Mouse (Mus musculus) WW6 (cell line): ENCODE data around the gene Mrgpre.
A peak's percentile ranks its signal among the peaks of the same experiment; 100 is the strongest.

Experiments
- DNase-seq: peaks from one replicate; pipeline ENCODE4 v3.0.0-alpha.2; 2013; ENCODE audit warnings: low read depth, low spot score

Gene Mrgpre

DNA sequence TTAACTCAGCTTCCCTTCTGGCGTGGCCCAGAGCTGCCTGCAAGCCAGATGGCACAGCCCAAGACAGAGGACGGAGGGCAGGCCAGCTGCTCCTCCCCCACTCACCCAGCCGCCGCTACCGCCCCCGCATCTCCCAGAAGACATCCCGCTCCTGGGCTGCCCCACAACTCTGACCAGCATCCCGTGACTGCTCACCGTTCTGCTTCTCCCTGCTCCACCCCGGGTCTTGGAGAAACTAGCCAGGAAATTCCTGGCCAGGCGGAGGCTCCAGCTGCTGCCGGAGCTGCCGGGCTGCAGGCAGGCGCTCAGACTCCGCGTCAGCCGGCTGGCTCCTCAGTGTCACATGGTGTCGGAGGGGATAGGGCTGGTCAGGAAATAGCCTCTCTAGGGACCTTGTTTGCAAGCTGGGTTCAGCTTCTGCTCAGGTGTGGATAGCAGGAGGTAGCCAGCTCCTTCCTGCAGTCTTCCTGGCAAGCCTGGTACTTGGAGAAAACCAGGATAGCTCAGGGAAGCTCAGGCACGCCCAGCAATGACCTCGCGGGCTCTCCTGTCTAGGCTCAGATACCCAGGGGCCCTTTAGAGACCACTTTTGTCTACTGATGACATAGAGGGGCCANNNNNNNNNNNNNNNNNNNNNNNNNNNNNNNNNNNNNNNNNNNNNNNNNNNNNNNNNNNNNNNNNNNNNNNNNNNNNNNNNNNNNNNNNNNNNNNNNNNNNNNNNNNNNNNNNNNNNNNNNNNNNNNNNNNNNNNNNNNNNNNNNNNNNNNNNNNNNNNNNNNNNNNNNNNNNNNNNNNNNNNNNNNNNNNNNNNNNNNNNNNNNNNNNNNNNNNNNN is at the start of gene Mrgpre:
Gene Mrgpre, minus strand, starts transcription at position 505 of the 834 bp plus-strand sequence.
- no peak for DNase-seq

DNA sequence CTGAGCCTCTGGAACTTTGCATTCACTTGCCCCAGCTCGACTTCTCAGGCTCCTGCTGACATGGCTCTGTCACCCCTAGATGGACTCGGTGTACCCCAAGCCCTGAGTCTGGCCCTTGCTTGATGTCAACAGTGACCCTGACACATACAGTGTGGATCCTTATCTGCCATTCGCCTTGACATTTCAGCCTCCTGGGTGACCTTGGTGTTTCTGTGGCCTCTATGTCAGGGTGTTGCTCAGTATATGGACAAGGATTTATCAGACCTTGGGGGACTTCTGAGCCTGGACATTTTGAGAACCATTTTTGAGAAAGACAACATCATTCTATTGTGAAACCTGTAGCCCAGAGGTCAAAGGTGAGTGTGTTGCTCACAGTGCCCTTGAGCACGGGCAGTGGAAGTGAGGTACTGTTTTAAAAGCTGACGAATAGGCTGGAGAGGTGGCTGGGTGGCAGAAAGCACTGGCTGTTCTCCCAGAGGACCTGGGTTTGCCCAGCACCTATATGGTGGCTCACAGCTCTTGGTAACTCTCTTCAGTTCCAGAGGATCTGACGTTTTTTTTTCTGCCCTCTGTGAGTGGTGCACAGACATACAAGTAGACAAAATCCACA is 49.4 kb upstream of the Mrgpre start:
- no peak for DNase-seq

DNA sequence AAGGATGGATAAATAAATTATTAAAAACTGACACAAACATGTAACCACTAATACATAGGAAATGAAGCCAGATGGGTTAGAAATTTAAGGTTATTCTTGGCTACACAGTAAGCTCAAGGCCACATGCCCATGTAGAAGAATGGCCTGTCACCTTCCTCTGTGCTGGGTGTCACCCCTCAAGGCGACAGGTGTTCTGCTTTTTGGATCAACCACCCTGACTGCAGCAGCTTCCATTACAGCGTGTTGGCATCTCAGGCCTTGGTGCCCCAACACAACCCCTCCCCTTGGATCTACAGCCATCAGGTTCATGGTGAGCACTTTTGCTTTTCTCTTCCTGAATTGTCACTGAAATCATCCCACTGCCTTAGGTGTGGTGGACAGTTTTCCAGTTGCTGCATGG is 48.3 kb upstream of the Mrgpre start:
- no peak for DNase-seq

DNA sequence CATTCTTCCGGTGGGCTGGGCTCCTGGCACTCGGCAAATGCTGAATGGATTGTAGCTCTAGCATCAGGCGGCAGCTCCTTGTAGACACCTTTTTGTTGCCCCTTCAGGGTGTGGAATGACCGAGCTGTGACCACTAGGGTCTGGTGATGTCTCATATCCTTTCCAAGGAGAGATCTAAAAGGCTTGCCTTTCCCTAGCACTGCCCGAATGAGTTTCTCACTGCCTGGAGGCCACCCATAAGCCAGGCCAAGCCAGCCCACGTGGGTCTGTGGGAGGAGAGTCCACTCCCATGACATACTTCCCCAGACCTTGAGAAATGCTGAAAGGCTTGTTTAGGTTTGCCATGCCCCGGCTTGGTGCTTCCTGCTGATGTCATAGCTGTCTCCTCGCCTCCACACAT is 47.9 kb upstream of the Mrgpre start:
- DNase-seq = no peak

DNA sequence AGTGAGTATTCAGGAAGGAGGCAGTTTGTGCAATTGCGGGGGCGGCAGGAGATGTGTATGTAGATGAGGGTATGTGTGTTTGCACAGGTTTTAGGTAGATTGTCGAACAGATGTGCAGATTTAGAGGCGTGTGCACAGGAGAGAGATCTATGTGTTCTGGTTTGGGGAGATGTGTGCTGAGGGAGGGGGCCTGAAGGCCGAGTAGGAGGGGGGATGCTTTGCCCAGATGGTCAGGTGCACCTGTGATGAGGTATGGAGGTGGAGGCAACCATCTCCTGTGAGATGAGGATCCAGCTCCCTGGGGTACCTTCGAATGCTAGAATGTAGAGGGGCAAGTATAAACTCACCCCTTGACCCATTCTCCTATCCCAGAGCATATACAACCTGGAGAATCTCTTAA is 46.1 kb upstream of the Mrgpre start:
- DNase-seq = no peak

DNA sequence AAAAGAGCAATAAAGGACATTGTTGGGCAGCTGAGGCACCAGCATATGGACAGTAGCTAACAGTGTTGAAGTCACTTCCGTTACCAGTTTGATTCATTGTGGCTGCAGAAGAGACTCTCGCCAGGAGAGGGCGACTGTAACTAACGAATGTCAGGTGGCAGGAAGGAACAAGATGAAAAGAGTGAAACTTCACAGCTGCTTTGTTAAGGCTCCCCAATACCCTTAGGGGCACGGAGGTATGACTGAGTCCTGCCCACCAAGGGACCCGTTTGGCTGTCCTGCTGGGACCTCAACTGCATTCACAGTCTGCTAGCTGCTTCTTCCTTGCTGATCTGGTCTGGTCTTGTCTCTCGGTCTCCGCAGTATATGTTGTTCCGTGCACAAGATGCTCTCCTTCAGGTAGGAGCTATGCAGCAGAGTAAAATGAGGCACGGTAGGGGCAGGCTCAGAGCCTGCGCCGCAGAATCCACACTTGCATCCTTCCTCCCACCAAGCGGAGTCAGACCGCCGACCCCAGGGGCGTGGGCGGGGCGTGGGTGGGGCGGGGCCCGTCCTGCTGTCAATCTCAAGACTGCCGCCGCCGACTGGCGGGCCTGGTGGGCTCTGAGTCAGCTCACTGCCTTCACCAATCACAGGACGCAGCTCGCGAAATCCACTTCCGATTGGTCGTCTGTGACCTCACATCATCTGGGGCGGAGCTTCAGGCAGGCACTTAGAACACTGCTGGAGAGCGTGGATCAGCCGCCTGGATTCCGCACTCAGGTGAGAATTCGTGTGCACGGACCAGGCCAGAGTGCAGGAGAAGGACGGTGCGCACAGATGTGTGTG is 45.4 kb upstream of the Mrgpre start:
- DNase-seq = peak; percentile 93

DNA sequence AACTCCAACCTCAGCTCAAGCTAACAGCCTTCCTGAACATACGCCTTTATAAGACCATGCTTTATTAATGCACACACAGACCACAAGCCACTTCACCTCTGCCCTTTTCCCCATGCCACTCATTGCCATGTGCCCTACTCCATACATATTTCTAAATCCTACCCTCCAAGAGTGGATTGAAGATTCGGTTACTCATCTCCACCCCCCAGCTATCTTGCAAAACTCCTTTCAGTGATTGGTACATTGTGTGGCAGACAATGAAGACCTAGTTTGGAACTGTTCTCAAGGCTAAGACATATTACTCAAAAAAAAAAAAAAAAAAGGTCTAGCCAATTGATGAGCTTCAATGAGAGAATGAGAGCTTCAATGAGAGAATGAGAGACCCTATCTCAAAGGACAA is 42.7 kb upstream of the Mrgpre start:
- DNase-seq = no peak

DNA sequence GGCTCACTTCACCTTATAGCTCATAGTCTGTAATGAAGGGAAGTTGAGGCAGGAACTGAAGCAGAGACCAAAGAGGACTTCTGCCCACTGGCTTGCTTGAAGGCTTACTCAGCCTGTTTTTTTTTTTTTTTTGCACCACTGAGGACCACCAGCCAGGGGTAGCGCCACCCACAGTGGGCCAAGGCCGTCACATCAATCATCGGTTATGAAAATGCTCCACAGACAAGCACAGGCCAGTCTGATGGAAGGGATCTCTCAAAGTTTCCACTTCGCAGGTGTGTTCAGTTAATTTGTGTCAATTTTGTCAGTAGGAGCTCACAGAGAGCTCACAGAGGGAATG is 38.9 kb upstream of the Mrgpre start:
- DNase-seq = no peak

DNA sequence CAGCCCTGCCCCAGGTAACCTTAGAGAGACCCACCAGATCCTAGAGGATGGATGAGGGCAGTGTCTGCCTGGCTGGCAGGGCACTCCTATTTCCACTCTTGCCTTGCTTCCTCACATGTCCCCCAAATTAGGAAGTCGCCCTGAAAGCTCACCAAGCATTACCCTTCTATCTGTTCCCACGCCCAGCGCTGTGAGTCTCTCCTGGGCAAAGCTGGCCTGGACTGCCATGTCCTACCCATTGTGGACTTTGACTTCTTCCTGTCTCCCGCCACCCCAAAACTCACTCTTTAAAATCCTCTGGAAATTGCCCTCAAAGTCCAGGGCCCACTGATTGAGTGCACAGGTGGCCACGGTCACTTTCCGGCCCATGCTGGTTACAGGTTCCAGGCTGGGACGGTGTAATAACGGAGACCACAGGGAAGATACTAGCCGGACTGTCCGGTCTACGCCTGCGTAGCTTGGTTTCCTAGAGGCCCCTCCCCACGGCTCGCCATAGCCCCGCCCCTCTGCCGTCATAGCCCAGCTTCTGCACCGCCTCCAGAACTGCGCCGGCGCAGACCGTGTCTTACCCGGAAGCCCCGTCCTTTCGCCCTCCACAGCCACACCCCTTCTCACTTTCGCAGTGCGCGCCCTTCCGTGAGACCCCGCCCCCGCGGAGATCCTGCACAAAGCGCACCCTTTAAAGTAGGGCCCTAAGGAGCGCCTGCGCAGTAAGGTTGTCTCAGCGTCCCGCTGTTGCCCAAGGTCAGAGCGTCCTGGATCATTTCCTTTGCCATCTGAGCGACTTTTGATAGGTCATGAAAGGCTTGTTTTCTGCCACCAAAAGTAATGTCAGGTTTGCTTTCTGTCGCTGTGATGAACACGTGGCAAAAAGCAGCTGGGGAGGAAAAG is 38.3 kb upstream of the Mrgpre start, which contains the start of the genes Nadsyn1 and Dhcr7:
Gene Nadsyn1, minus strand, starts transcription at position 475 of the 891 bp plus-strand sequence.
Gene Dhcr7, plus strand, starts transcription at position 771 of the 891 bp plus-strand sequence.
- peak; percentile 96 for DNase-seq

DNA sequence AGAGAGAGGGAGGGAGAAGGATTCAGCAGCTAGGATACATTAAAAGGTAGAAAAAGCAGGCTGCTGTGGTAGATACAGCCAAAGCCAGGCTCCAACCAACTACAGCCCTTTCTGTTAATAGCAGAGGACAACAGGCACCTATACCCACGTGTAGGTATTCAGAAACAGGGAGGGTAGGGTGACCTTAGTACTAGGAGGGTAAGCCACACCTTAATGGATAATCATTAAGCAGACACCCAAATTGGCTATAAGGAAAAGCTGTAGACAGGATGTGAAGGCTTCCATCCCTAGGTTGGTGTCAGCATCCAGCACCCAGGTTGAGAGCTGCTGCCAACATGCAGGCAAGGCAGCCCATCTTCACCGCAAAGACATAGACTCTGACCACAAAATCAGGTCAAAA is 36.9 kb upstream of the Mrgpre start:
- DNase-seq = no peak

DNA sequence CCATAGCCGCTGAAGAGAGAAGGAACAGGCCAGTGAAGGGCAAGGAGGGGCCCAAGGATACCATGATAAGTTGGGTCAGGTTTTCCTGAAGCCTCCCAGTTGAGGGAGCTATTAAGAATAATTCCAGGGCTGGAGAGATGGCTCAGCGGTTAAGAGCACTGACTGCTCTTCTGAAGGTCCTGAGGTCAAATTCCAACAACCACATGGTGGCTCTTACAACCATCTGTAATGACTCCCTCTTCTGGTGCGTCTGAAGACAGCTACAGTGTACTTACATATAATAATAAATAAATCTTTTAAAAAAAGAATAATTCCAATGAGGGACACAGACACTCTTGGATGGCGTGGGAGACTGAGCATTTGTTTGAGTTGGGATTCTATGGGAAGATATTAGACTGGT is 34.9 kb upstream of the Mrgpre start:
- no peak for DNase-seq

DNA sequence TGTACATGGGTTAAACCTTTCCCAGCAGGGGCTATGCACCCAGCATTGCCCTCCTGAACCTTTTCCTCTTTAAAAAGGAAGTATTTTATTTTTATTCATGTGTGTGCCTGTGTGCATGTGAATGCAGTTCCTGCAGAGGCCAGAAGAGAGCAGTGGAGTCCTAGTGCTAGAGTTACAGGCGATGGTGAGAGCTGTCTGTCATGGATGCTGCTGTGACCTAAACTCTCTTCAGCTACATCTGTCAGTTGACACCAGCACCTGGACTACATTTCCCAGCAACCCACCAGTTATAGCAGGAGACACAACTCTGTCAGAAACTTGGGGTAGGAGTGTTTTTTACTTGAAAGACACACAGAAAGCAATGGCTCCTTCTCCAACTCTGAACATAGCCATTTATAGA is 24.6 kb upstream of the Mrgpre start:
- DNase-seq = no peak

DNA sequence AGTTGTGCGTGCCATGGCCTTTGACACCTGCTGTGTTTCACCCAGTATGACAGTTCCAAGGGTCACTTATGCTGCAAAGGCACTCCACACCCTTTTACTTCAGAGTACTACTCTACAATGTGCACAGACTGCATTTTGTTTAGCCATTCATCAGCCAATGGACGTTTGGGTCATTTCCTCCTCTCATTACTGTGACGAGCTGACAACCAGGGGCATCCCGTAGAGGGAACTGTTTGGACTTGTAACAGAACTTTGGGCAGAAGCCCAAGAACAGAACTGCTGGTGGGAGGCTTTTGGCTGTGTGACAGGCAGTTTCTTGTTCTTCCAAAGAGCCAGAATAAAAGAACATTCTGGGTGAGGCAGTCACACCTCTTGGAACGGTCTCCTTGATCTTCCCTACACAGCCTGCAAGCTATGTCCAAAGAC is 20.9 kb upstream of the Mrgpre start:
- no peak for DNase-seq

DNA sequence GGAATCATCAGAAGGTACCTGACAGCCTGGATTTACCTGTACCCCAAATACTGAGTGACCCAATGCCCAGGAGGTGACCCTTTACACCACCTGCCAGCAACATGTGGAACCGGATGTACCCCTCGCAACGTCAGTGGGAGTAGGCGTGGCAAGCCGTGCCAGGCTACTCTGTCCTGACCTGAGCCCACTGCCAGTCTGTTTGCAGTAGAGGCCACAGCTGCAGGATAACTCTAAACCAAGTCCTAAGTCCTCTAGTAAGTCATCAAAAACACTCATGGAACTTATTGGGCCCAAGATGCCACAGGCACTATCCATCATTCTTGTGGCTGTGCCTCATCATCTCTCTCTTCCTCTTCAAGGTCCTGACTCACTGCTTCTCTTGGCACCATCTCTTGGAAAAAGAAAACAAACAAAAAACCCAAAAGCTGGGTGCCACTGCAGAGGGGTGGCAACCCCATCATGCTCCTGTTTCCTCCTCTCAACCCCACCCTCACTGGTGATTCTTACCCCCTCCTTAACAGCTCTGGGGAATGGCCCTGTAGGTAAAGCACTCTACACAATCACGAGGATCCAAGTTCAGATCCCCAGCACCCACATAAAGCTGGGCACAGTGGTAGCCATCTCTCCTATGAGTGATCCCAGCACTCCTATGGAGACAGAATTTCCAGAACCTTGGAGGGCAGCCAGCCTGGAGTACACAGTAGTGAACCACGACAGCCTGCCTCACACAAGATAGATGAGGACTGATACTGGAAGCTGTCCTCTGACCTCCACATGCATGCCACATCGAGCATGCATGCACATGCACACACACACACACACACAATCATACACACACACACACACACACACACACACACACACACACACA is 17.1 kb upstream of the Mrgpre start:
- no peak for DNase-seq

DNA sequence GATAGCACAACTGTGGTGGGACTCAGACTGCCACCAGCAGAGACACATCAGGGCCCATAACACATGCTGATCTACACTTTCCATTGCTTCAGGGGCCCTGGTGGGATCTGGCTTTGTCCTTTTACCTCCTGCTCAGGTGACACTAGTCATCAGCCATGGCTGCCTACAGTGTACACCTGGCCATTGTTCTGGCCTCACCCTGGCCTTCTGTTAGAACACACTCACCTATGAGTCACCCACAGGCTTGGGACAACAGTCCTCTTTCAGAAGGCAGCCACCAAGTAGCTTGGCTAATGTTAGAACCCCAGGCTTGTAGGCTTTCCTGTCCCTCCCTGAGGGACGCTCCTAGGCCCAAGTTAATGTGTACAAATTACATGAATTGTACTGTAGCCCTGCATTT is 16.5 kb upstream of the Mrgpre start:
- DNase-seq = no peak

DNA sequence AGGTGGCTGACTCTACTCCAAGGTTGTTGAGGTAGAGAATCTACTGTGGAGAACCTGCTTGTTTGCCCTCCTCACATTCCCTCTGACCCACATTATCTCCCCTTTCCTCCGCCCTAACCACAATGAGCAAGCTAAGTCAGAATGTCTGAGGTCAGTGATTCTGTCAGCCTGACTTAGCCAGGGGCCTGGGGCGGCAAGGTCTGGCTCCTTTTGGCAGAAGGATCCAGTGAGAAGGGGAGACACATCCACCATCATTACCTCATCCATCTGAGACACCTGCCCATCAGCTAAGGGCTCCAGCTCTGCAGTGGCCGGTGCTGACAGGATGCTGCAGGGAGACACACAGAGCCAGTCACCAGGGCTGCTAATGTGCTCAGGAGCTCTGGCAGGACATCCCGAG is 14.5 kb upstream of the Mrgpre start:
- no peak for DNase-seq

DNA sequence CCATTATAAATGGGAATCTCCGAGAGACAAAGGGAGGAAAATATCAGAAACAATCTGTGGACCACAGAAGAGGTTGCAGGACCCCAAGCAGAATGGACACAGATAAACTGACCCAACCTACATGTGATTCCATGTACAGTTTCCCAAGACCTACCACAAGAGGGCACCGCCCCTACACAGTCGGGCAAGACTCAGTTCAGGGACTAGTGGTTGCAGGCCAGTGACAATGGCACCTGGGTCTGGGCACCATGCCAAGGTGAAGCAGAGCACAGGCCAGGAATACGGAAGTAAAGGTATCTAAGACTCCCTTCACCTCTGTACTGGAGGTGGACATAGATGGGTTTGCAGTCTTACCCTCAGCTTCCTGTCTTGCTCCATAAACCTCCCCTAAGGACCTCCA is 8.8 kb upstream of the Mrgpre start:
- no peak for DNase-seq

DNA sequence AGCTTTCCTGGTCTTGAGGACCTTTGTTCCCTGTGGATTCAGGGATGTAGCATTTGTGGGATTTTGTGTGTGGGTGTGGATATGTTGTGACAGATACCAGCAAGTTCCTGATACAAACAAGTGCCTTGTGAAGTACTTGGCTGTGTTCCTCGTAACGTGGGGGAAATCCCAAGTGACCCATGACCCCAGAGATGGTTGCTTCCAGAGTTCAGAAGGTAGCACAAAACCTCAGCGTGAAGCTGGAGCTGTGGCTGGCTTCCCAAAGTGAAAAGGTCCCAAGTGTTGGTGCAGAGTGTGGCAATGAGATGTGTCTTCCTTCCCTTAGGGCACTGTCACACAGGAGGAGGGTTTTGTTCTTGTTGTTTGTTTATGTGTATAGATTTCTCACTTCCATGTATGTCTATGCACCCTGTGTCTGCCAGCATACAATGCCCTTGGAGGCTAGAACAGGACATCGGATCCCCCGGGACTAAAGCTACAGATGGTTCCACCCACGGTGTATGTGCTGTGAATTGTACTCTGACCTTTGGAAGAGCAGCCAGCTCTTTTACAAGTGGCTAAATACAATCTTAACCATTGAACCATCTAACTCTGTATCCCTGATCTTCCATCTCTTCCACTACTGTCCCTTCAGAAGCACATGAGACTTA is 8.2 kb upstream of the Mrgpre start:
- no peak for DNase-seq

DNA sequence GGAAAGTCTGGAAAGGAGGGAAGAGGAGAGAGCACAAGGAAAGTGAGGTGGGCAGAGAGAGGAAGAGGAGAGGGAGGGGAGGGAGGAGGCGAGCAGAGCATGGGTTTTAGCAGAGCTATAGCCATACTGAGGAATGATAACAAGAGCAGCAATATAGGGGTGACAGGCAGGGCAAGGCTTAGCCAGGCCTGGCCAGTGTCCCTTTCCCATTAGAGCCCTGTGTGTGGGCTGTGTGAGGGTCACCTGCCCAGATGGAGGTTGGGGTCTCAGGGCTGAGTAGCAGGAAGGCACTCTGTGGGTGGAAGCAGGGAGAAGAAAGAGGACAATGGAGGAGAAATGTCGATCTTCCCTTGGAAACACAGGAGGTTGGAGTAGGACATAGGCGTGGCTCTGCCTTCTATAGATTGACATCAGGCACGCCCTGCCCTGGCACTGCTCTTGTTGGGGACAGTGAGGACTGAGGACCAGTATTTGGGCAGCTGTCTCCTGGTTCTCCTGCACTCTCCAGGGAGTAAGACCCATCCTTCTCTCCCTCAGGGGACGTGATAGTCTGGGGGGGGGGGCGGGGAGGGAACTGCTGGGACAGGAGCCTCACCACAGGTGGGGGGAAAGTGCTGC is 813 bp downstream of the Mrgpre start:
- DNase-seq = no peak
